Mouse (Mus musculus) neural tube, embryonic 14.5 days (tissue): Measurements from ENCODE around the gene Zbtb5. TPM values are rescaled to one million over a fixed set of nuclear protein-coding genes. Genes with fewer than 3 reads are reported as not detected.

Experiments used
- ATAC-seq: fragments of 200-750 bp; cut with Nextera tagmentation; 2 replicates; pipeline ENCODE4 v1.8.0; 2017; ENCODE audit warnings: low read depth, mild to moderate bottlenecking, moderate TSS enrichment, moderate library complexity
- H3K27ac ChIP-seq: fragments of 300-500 bp; sonication (generic); 2 replicates; pipeline ENCODE4 v1.5.1; 2014; ENCODE audit warnings: low read depth, mild to moderate bottlenecking, control low read depth, low read length, moderate library complexity, mixed read lengths
- H3K27me3 ChIP-seq: fragments of 300-500 bp; sonication (generic); 2 replicates; pipeline ENCODE4 v1.6.1; 2014; ENCODE audit warnings: low read length; ENCODE audit not compliant: control insufficient read depth, insufficient read depth
- H3K36me3 ChIP-seq: fragments of 300-500 bp; sonication (generic); 2 replicates; pipeline ENCODE4 v1.6.1; 2014; ENCODE audit warnings: low read length, mixed read lengths; ENCODE audit not compliant: control insufficient read depth, insufficient read depth
- H3K4me1 ChIP-seq: fragments of 300-500 bp; sonication (generic); 2 replicates; pipeline ENCODE4 v1.6.1; 2014; ENCODE audit warnings: low read length; ENCODE audit not compliant: control insufficient read depth, insufficient read depth
- H3K4me2 ChIP-seq: fragments of 300-500 bp; sonication (generic); 2 replicates; pipeline ENCODE4 v1.6.1; 2014; ENCODE audit warnings: mild to moderate bottlenecking, low read depth, low read length, control low read depth
- H3K4me3 ChIP-seq: fragments of 300-500 bp; sonication (generic); 2 replicates; pipeline ENCODE4 v1.5.1; 2014; ENCODE audit warnings: low read depth, low read length, control low read depth, mixed read lengths
- H3K9ac ChIP-seq: fragments of 300-500 bp; sonication (generic); replicated peaks from 2 replicates; pipeline ENCODE4 v1.6.1; 2014; ENCODE audit warnings: low read depth, mild to moderate bottlenecking, control low read depth, low read length, mixed read lengths
- H3K9me3 ChIP-seq: fragments of 300-500 bp; sonication (generic); 2 replicates; pipeline ENCODE4 v1.6.1; 2016; ENCODE audit warnings: low read length; ENCODE audit not compliant: control insufficient read depth
- WGBS: fragments of 180-500 bp; shearing (Covaris S2); extraction: QIAGEN DNeasy Blood & Tissue Kit; methylation state at CpG from one replicate; pipeline ENCODE4 v1.1.7; 2014; 5-methylcytosine and 5-hydroxymethylcytosine counted together
- polyA plus RNA-seq: library from polyadenylated mRNA; unstranded; fragments of >200 nt; fragmentation: Nextera tagmentation; extraction: Ambion mirVana; gene quantifications from 2 replicates; pipeline ENCODE4 v1.2.1, GENCODE M21; 2014

Zbtb5 gene
- polyA plus RNA-seq, 1 experiment from 2014 or later = 43.5 TPM

- WGBS = 91% methylated on average over 13 of the region's 13 CpGs
- Histone ChIP-seq H3K9ac (no peak overlapping the region), H3K27me3 (no peaks in the 10 kb centered on the region), H3K4me2 (no peak overlapping the region), H3K27ac (no peak overlapping the region), H3K4me1 (no peaks in the 10 kb centered on the region), H3K36me3 (peaks cover 22% of the 10 kb centered on the region), H3K4me3 (no peak overlapping the region), H3K9me3 (no peaks in the 10 kb centered on the region)
- no peak for ATAC-seq
These were observed 25.5 kb upstream of the Zbtb5 start for GRCm38 (mm10) chr4:45037455-45038410.

GRCm38 (mm10) chr4:45036571-45036970, 24.4 kb upstream of the Zbtb5 start:
- no peaks in the 10 kb centered on the region for H3K4me1 ChIP-seq
- H3K4me3 ChIP-seq = no peak overlapping the region
- no peak overlapping the region for H3K27ac ChIP-seq
- WGBS = 79% methylated on average over 5 of the region's 5 CpGs
- no peaks in the 10 kb centered on the region for H3K9me3 ChIP-seq
- H3K4me2 ChIP-seq = no peak overlapping the region
- no peak for ATAC-seq
- peaks cover 34% of the 10 kb centered on the region for H3K36me3 ChIP-seq
- no peaks in the 10 kb centered on the region for H3K27me3 ChIP-seq
- H3K9ac ChIP-seq = no peak overlapping the region

- Histone ChIP-seq H3K36me3 (peaks cover 37% of the 10 kb centered on the region), H3K27me3 (no peaks in the 10 kb centered on the region), H3K9ac (no peak overlapping the region), H3K27ac (no peak overlapping the region), H3K4me2 (no peak overlapping the region), H3K9me3 (no peaks in the 10 kb centered on the region), H3K4me3 (no peak overlapping the region), H3K4me1 (no peaks in the 10 kb centered on the region)
- WGBS = 92% methylated on average over 10 of the region's 10 CpGs
- no peak for ATAC-seq
These were observed 23.8 kb upstream of the Zbtb5 start for GRCm38 (mm10) chr4:45036048-45036447.

- Histone ChIP-seq H3K4me2 (no peak overlapping the region), H3K9me3 (no peaks in the 10 kb centered on the region), H3K4me3 (no peak overlapping the region), H3K36me3 (peaks cover 34% of the 10 kb centered on the region), H3K27ac (no peak overlapping the region), H3K27me3 (no peaks in the 10 kb centered on the region), H3K4me1 (no peaks in the 10 kb centered on the region), H3K9ac (no peak overlapping the region)
- 74% methylated on average over 16 of the region's 16 CpGs for WGBS
- ATAC-seq = no peak
These were observed 22.7 kb upstream of the Zbtb5 start for GRCm38 (mm10) chr4:45034693-45035628.

GRCm38 (mm10) chr4:45032586-45032985, 20.4 kb upstream of the Zbtb5 start:
- Histone ChIP-seq H3K36me3 (peaks cover 35% of the 10 kb centered on the region), H3K27ac (no peak overlapping the region), H3K9ac (no peak overlapping the region), H3K9me3 (no peaks in the 10 kb centered on the region), H3K4me3 (no peak overlapping the region), H3K4me2 (no peak overlapping the region), H3K4me1 (no peaks in the 10 kb centered on the region), H3K27me3 (no peaks in the 10 kb centered on the region)
- WGBS = 95% methylated on average over 9 of the region's 9 CpGs
- ATAC-seq = no peak

- ATAC-seq = no peak
- peaks cover 14% of the 10 kb centered on the region for H3K36me3 ChIP-seq
- 90% methylated on average over 4 of the region's 4 CpGs for whole genome bisulfite sequencing
These were observed 14.2 kb upstream of the Zbtb5 start for GRCm38 (mm10) chr4:45026459-45026858.

GRCm38 (mm10) chr4:45019009-45019408, 6.8 kb upstream of the Zbtb5 start:
- Histone ChIP-seq H3K4me2 (peak overlapping the region; percentile 92), H3K9me3 (no peaks in the 10 kb centered on the region), H3K4me3 (peak overlapping the region; percentile 67), H3K27me3 (no peaks in the 10 kb centered on the region), H3K9ac (peak overlapping the region; percentile 58), H3K36me3 (no peaks in the 10 kb centered on the region), H3K4me1 (peaks cover 12% of the 10 kb centered on the region), H3K27ac (no peak overlapping the region)
- 4% methylated on average over 14 of the region's 14 CpGs for WGBS
- peak; percentile 46; the same call in 1 of the 2 replicates for ATAC-seq

More at GRCm38 (mm10) chr4:45026459-45026858, 14.2 kb upstream of the Zbtb5 start:
- Histone ChIP-seq H3K27ac (no peak overlapping the region), H3K27me3 (no peaks in the 10 kb centered on the region), H3K9me3 (no peaks in the 10 kb centered on the region), H3K4me2 (no peak overlapping the region), H3K4me1 (no peaks in the 10 kb centered on the region), H3K9ac (no peak overlapping the region), H3K4me3 (no peak overlapping the region)

GRCm38 (mm10) chr4:45018452-45018980, 6.3 kb upstream of the Zbtb5 start, which contains the start of gene Polr1e:
Polr1e (plus strand) TSS chr4:45018583.
- H3K4me1 ChIP-seq = peaks cover 13% of the 10 kb centered on the region
- under 1% methylated on average over 29 of the region's 29 CpGs for WGBS

More at GRCm38 (mm10) chr4:45018452-45018980, 6.3 kb upstream of the Zbtb5 start, which contains the start of gene Polr1e:
- Histone ChIP-seq H3K4me3 (peak within 1 kb of the TSS; percentile 67), H3K9me3 (no peaks in the 10 kb centered on the region), H3K9ac (peak within 1 kb of the TSS; percentile 58), H3K27me3 (no peaks in the 10 kb centered on the region), H3K27ac (no peak within 1 kb of the TSS), H3K36me3 (no peaks in the 10 kb centered on the region), H3K4me2 (peak within 1 kb of the TSS; percentile 92)
- peak; percentile 86 for ATAC-seq
